Mouse (Mus musculus) hematopoietic stem cell, adult 5-6 weeks (primary cell): ENCODE measurements around the gene Otulin. TPM values are rescaled to one million over a fixed set of nuclear protein-coding genes. Genes with fewer than 3 reads are reported as not detected.

Experiments
- ATAC-seq, 2 experiments: fragments of 125-278 bp in 1 of 2; replicated peaks in 1 of 2; 2 replicates each; pipeline ENCODE4 v1.8.0; 2016 to 2017; ENCODE audit warnings: inconsistent platforms in 2 of 2, mild to moderate bottlenecking in 2 of 2, moderate number of reproducible peaks in 2 of 2, low read depth in 1 of 2, moderate TSS enrichment in 1 of 2; ENCODE audit not compliant: low FRiP score in 2 of 2, poor library complexity in 2 of 2, severe bottlenecking in 2 of 2, insufficient read depth in 1 of 2, low TSS enrichment in 1 of 2
- total RNA-seq: library from RNA; stranded (forward); fragments of 172-1452, 232-1000 nt; gene quantifications from 2 replicates; pipeline ENCODE4 v1.2.3, GENCODE M21; 2017

Gene Otulin
- total RNA-seq, 1 experiment from 2014 or later: 35.3 TPM

GRCm38 (mm10) chr15:27661696-27662095 is 31.2 kb upstream of the Otulin start:
- no peak for ATAC-seq

GRCm38 (mm10) chr15:27659592-27660244 is 29.2 kb upstream of the Otulin start:
- peak; percentile 82 to 88 for ATAC-seq

- no peak for ATAC-seq
Measured at GRCm38 (mm10) chr15:27659143-27659542, 28.6 kb upstream of the Otulin start.

- ATAC-seq: no peak
Measured at GRCm38 (mm10) chr15:27658356-27658755, 27.9 kb upstream of the Otulin start.

GRCm38 (mm10) chr15:27657866-27658265 is 27.4 kb upstream of the Otulin start:
- ATAC-seq: no peak

- ATAC-seq: no peak
Measured at GRCm38 (mm10) chr15:27656626-27657025, 26.1 kb upstream of the Otulin start.

GRCm38 (mm10) chr15:27655015-27655414 is 24.5 kb upstream of the Otulin start:
- no peak for ATAC-seq

- no peak for ATAC-seq
Measured at GRCm38 (mm10) chr15:27647686-27648085, 17.2 kb upstream of the Otulin start.

- no peak for ATAC-seq
Measured at GRCm38 (mm10) chr15:27646665-27647064, 16.2 kb upstream of the Otulin start.

GRCm38 (mm10) chr15:27645250-27645649 is 14.8 kb upstream of the Otulin start:
- no peak for ATAC-seq

GRCm38 (mm10) chr15:27642895-27643294 is 12.4 kb upstream of the Otulin start:
- peak; percentile 72 to 85 for ATAC-seq

- ATAC-seq: peak; percentile 70 to 85
Measured at GRCm38 (mm10) chr15:27641171-27641570, 10.7 kb upstream of the Otulin start.

GRCm38 (mm10) chr15:27633941-27634900 is 3.7 kb upstream of the Otulin start:
- ATAC-seq: no peak

GRCm38 (mm10) chr15:27629800-27630600 is 493 bp downstream of the Otulin start:
- ATAC-seq: no peak; a peak in 1 of 4 replicates

GRCm38 (mm10) chr15:27629046-27629445 is 1.4 kb downstream of the Otulin start:
- ATAC-seq: no peak

GRCm38 (mm10) chr15:27627794-27628193 is 2.7 kb downstream of the Otulin start:
- ATAC-seq: no peak

GRCm38 (mm10) chr15:27626314-27626713 is 4.2 kb downstream of the Otulin start:
- no peak for ATAC-seq

GRCm38 (mm10) chr15:27625890-27626255 is 4.6 kb downstream of the Otulin start:
- no peak for ATAC-seq
